Mouse (Mus musculus): ENCODE data around the gene Ppdpf.

- TF ChIP-seq CTCF (IDR thresholded peaks at IDR 0.05; ENCODE audit: extremely low read depth, insufficient read length, insufficient replicate concordance, low read depth, low read length) (no peak), POLR2A (IDR thresholded peaks at IDR 0.05; ENCODE audit: low read depth, low read length) (no peak)
Observed at GRCm38 (mm10) chr2:181153131-181153530, 33.9 kb upstream of the Ppdpf start.

All from small intestine, adult 2 months (tissue).